Mouse (Mus musculus): ENCODE measurements around the gene Mpzl2.

DNA sequence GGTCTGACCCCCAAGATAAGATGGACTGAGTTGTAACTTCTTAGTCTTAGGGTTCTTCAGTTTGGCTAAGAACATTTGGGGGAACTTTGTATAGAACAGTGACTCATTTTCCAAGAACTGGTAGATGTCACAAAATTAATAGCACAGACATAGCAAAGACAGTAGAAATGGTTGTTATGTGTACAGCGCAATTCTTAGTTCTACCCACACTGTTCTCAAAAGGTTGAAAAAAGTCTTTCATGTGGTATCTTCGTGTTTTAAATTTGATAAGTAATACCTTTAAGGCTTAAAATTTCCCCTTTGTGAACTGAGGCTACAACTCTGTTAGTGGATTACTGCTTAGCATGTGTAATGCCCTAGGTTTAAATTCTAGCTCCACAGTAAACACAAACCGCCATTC, 43.5 kb downstream of the Mpzl2 start:
- TF ChIP-seq CTCF (IDR thresholded peaks at IDR 0.05; ENCODE audit: low read depth, low read length) (no peak), POLR2A (IDR thresholded peaks at IDR 0.05; ENCODE audit: insufficient read depth, low read length) (no peak), EP300 (IDR thresholded peaks at IDR 0.05; ENCODE audit: insufficient read depth, low read depth, low read length) (no peak)
